Mouse (Mus musculus) large intestine, adult 2 months (tissue): Measurements from ENCODE around the gene Scgb2a2. TPM values are rescaled to one million over a fixed set of nuclear protein-coding genes. Genes with fewer than 3 reads are reported as not detected.

Source experiments
- polyA plus RNA-seq: library from polyadenylated mRNA; depleted of rRNA; stranded (reverse); fragments of >200 nt; gene quantifications from 2 replicates; pipeline ENCODE4 v1.2.3, GENCODE M21; 2012; rRNA removed

Gene Scgb2a2
- polyA plus RNA-seq, 1 experiment, result not detected

Other genes starting within 250 kb of the Scgb2a2 start
- 30.6 and 34.9 TPM in 2 replicates for gene Incenp, start 52.0 kb downstream of the Scgb2a2 start, polyA plus RNA-seq
- gene Fth1, start 133.0 kb downstream of the Scgb2a2 start, polyA plus RNA-seq, result 1,893 and 2,842 TPM in 2 replicates
- gene Best1, start 154.1 kb downstream of the Scgb2a2 start, polyA plus RNA-seq, result 0.15 and 0.30 TPM in 2 replicates
- 6.0 and 6.1 TPM in 2 replicates for gene Rab3il1, start 154.1 kb downstream of the Scgb2a2 start, polyA plus RNA-seq
- 26.0 and 30.2 TPM in 2 replicates for gene Fads3, start 194.0 kb downstream of the Scgb2a2 start, polyA plus RNA-seq